Mouse (Mus musculus): Measurements from ENCODE around the gene Fads2.
A peak's percentile ranks its signal among the peaks of the same experiment; 100 is the strongest.

Fads2 gene

DNA sequence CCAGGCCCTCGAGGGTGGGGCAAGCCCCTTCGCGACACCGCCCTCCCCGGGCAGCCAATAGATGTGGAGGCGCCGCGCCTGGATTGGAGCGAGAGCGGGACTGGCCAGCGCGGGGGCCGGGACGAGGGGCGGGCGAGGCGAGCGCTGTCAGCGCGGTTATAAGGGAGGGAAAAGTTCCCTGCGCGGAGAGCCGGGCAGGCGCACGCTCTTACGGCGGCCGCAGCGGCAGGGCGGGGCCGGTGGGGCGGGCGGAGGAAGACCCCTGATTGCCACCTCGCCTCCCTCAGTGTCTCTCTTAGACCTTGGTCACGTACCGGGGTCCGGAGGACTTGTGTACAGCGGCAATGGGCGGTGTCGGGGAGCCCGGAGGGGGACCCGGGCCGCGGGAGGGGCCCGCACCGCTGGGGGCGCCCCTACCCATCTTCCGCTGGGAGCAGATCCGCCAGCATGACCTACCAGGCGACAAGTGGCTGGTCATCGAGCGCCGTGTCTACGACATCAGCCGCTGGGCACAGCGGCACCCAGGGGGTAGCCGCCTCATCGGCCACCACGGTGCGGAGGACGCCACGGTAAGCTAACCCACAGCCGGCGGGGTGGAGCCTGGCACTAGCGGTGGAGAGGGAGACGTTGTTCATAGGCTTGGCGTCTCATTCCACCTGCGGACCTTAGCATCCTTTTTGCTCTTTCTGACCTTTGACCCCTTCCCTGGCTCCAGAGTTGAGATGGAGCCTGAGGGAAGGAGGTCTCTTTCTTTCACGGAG is 60.0 kb downstream of the Fads2 start, which contains the start of gene Fads3:
Fads3 (plus strand) TSS at position 182 of the 761 bp plus-strand sequence.
- peak; percentile 58 to 77 for DNase-seq (ENCODE audit: low spot score in 2 of 2)

DNA sequence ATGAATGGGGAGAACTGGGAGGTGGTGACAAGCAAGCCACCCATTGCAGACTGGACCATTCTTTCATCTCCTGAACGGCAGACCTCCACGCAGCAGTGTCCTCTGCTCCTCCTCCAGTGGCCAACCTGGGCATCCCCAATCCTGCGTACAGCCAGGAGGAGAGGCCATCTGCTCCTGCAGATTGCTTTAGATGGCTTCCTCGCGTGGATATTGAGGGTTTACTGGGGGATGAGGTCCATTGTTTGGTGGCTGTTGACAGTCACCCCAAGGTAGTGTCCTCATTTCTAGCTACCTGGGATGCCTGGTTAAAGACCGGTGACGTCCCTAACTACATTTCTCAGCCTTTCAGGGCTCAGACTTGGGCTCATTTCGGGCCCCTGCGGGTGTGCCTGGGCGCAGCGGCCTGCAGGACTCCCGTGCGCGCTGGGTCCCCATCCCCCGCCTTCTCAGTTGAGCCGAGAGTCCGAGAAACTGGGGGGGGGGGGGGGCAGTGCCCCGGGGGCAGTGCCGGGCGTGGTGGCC is 60.6 kb downstream of the Fads2 start:
- no peak for DNase-seq (ENCODE audit: low spot score in 2 of 2)

DNA sequence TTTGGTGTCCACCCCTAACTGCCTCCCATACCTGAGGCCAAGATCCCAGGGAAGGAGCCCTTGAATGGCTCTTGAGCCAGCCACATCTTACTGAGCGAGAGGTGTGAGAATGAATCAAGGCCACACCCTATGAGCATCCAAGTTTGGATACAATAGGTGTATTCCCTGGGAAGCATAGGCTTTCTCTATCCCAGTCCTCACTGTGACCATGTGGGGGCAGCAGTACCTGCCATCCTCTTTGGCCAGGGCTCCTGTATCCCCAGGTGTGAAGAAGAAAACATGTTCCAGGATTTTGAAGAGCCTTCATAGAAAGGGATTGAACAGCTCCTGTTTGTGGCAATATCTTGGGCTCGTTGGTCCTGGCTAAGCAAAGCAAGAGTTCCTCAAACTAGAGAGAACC is 61.9 kb downstream of the Fads2 start:
- no peak for DNase-seq (ENCODE audit: low spot score in 2 of 2)

DNA sequence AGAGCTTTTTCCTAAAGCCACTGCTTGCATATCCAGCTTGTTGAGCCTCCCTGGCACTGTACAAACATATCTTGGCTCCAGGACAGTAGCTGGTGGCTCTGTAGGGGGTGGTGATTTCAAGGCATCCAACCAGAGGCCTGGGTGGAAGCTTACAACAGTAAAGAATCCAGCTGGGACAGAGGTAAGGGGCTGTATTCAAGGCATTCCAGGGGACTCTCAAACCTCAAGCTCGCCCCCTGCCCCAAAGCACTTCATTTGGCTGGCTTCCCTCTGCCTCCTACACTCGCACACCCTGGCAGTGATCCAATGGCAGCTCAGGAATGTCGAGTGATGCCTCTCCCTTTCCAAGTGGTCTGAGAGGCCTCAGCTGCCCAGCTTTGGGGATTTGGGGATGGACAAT is 62.6 kb downstream of the Fads2 start:
- DNase-seq (ENCODE audit: low spot score in 2 of 2), result no peak

DNA sequence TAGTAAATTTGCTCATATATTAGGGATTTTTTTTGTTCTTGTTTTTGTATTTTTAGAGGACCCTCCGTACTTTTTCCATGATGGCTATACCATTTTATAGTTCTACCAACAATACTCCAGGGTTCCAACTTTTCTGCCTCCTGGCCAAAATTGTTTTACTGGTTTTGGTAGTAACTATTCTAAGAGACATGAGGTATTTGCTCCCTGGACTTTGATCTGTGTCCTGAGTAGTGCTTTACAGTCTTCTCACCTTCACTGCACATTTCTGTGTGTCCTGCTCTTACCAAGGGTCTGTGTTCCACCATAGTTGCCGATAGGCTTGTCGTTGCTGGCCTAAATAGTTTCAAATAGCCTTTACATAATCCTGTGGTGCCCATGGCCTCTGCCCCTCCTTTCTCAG is 63.2 kb downstream of the Fads2 start:
- DNase-seq (ENCODE audit: low spot score in 2 of 2), result no peak

DNA sequence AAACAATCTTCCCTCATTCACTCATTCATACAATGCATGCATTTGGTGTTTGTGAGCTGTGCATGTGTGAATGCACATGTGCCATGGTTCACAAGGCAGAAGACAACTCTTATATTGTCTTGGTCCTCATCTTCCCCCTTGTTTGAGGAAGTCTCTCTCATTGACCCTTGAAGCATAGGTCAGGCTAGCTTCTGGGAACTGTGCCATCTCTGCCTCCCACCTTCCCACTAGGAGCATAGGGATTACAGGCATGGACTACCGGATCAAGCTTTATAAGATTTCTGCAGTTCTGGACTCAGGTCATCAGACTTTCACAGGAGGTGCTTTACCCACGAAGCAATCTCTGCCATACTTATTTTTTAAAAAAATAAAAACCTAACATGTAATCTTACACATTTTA is 64.0 kb downstream of the Fads2 start:
- no peak for DNase-seq (ENCODE audit: low spot score in 2 of 2)

DNA sequence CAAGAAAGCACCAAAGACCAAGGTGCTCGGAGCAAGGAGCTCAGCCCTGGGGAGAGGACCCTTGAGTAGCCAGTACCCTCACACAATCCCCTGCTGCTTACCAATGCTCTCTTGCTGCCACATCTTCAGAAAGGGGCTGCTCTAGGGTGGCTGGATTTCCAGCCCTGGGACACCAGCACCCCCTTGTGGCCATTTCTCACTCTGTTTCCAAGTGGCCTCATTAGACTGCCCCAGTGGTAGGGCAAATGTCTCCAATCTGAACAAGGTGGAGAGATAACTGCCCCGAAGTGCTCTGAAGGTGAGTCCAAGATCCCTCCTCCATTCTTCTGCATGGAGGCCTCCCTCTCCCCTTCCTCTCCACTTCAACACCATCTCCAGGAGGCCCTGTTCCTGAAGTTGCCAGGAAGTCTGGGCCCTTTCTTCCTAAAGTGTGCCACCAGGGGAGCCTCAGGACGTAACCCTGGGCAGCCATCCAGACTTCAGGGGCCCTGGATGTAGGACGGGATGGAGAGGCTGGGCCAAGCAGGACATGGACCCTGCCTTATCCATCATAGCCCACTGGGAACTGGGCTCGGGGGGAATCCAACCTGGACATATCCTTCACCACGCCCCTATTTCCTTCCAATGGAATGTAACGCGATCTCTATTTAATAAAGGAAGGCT is 66.6 kb downstream of the Fads2 start:
- peak in 1 of 2 experiments; percentile 72 for DNase-seq (ENCODE audit: low spot score in 2 of 2)

DNA sequence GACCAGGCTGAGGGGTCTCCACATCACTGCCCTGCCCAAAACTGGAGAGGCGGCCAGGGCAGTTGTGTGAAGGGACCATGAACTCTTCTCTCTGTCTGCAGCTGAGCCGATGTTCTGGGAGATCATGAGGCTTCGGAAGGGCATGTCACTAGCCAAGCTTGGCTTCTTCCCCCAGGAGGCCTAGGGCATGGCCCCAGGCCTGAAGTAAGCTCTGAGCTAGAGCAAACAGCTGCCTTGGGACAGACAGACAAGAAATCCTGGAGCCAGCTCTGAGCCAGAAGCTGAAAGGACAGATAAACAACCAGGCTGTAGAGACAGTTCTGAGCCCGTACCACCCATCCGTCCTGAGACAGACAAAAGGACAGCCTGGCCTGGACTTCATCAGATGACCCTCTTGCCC is 67.2 kb downstream of the Fads2 start:
- DNase-seq (ENCODE audit: low spot score in 2 of 2), result no peak

DNA sequence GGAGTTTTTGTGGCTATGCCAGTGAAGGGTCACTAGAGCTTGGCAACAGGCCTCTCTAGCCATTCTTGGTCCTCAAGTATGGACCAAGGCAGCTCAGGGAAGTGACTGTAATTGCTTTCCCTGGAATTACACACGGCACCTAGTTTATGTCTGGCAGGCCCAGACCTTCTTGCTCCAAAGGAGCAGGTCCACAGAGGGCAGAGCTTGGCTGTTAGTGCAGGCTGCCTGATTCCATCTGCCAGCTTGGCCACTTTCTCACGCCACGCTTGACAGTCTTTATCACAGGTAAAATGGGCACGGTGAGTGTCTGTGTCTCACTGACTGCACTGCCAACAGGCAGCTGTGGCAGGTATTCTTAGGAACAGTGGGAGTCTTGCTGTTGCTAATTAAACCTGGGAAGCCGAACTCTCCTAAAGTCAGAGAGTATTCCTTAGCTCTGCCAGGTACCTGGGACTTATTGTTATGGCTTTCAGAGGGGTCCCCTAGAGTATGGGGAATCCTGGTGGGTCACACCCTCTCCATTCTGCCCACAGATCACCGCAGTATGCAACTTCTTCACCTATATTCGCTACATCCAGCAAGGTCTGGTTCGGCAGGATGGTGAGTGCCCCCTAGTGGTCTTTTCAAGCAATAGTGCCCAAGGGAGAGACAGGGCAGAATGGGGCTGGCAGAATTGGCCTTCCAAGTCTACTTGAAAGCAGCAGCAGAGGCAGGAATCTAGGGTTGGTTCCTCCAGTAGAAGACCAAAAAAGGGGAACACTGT is 68.2 kb downstream of the Fads2 start:
- peak in 1 of 2 experiments; percentile 64 for DNase-seq (ENCODE audit: low spot score in 2 of 2)

DNA sequence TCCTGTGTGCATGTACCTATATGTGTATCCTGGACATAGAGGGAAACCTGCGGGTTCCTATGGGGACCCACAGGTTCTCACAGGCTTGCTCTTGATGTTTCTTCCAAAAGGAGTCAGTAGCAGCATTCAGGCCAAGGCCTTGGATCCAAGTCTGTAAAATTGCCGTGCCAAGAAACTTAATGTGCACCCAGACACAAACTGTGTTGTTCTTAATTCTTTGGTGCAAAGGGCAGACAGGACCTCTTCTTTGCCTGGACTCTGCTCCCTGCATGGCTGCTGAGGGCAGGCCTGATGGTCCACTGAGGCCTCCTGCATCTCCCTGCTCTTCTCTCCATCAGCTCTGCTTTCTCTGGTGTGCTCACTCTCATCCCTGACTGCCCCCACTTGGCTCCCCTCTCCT is 71.8 kb downstream of the Fads2 start:
- no peak for DNase-seq (ENCODE audit: low spot score in 2 of 2)

DNA sequence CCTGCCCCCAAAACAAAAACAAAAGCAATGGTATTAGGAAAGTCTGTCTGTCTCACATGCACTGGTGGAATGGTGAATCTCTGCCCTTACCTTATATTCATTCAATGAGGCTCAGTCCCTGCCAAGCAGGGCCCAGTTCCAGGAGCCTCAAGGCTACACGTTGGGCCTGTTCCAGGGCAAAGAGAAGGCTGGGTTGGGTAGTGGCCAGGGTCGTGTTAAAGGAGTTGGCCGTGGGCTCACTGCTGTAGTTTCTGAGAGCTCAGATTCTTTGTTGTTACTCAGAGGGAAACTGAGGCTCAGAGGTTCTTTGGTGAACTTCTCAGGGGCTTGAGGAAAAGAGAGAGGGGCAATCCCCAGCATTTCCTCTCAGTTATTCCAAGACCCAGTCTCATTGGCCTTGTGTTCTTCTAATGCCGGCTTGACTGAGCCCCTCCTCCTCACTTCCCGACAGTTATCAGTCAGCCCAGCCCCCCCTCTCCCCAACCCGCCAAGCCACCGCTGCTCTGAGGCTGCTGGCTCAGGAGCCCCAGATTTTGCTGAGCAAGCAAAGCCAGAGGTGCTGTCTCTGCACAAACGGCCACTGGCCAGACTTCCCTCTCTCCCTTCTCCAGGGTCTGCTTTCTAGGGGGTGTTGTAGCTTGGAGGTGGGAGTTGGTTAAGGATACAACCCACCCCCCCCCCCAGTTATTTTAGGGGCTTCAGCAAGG is 76.2 kb downstream of the Fads2 start:
- DNase-seq (ENCODE audit: low spot score in 2 of 2), result peak in 1 of 2 experiments; percentile 47

DNA sequence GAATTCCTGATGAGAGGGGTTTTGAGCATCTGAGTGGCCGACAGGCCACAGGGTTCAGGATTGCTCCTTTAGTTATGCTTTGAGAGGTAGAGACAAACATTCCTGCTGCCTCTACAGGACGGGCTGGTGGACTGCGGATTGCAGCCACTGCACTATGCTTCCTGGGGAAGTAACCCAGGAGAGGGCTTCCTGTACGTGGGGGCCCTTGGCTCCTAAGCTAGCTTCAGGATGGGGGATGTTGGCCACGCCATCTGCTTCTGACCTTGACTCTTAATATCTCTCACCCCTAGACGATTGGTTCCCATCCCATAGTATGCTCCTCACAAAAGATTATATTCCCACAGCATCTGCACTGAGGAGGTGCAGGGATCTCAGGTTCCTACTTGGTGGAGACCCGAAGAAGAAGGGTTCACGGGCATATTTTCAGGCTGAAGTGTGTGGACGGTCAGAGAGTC is 78.2 kb downstream of the Fads2 start:
- no peak for DNase-seq (ENCODE audit: low spot score in 2 of 2)

DNA sequence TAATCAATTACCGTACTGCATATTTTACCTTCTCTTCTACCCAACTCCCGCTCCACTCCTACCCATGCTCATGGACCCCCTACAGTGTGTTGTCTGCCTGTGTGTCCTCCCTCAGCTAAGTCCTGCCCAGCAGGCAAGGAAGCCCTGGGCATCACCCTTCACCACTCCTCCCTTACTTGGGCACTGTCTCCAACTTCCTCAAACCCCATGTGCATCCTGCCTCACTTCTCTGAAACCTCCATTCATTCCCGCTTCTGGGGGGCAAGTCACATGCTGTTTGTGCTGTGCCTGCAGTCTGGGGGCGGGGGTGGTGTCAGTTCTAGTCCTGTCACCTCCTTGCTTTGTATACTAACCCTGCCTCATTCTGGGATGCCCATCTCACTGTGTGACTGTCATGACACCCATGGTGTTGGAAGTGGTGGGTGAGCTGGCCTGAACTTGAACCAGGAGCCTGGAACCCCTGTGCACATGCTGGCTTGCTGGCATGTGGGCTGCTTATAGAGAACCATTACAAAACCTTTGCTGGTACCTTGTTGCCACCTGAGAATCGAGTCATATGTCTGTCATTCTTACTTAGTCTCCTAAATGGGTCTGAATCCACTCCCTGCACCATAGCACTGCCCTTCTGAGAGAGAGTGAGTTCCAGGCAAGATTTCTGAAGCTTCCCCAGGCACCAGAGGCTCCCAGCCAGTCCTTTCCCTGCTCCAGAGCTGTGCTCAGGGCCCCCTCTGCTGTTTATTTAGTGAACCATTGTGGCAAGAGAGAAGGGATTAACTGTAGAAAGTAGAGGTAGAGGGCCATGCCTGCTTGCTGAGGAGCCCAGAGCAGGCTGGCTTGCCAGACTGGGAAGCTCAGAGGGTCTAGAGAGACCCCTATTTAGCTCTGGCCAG is 78.9 kb downstream of the Fads2 start:
- DNase-seq (ENCODE audit: low spot score in 2 of 2), result peak; percentile 28 to 58

DNA sequence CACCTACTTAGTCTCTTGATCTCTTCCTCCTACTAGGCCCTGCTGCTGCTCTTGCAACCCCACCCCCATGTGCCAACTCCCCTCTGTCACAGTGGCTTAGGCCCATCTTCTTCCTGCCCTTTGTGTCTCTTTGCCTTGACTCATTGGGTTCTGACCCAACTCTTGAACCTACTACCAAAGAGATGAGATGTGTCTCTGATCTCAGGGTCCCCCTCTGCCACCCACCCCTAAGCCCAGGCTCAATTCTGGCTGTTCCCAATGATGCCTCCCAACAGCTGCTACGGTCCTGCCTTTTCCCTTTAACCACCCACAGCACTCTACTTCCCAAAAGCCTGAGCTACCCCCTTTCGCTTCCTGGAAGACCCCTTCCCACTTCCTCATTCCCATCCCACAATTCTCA is 79.6 kb downstream of the Fads2 start:
- DNase-seq (ENCODE audit: low spot score in 2 of 2), result peak in 1 of 2 experiments; percentile 8

DNA sequence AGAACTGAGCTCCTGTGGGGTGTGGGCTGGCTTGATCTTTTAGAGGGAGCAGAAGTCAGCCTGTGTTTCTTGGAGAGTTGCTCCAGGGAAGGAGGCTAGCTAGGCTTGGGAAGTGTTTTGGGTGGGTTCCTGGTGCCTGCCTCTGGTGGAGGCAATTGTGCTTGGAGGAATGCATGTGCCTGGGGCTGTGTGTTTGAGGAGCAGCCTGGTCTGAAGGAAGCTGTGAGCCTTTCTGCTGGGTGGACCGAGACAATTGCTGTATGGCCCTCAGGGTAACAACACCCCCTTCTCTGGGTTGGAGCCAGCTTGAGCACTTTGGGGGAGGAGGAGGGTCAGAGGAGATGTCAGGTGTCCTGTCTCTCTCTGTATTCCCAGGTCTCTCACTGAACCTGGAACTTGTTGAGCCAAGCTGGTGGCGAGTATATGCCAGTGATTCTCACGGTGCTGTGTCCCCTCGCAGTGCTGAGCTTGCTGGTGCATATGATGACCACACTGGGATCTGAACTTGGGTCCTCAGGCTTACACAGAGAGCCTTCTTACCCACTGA is 82.3 kb downstream of the Fads2 start:
- DNase-seq (ENCODE audit: low spot score in 2 of 2), result no peak

DNA sequence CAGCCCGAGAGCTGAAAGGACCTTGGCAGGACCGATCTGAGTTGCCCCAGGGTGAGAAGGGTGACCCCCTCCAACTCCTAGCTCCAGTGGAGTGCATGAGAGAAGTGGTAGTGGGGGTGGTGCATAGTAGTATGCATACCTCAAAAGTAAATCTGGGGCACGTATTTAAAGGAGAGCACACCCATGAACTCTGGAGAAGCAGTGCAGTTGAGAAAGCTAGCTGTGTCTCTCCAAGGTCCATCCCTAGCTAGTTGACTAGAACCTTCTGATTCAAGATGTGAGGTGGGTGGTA is 83.1 kb downstream of the Fads2 start:
- DNase-seq (ENCODE audit: low spot score in 2 of 2), result no peak

DNA sequence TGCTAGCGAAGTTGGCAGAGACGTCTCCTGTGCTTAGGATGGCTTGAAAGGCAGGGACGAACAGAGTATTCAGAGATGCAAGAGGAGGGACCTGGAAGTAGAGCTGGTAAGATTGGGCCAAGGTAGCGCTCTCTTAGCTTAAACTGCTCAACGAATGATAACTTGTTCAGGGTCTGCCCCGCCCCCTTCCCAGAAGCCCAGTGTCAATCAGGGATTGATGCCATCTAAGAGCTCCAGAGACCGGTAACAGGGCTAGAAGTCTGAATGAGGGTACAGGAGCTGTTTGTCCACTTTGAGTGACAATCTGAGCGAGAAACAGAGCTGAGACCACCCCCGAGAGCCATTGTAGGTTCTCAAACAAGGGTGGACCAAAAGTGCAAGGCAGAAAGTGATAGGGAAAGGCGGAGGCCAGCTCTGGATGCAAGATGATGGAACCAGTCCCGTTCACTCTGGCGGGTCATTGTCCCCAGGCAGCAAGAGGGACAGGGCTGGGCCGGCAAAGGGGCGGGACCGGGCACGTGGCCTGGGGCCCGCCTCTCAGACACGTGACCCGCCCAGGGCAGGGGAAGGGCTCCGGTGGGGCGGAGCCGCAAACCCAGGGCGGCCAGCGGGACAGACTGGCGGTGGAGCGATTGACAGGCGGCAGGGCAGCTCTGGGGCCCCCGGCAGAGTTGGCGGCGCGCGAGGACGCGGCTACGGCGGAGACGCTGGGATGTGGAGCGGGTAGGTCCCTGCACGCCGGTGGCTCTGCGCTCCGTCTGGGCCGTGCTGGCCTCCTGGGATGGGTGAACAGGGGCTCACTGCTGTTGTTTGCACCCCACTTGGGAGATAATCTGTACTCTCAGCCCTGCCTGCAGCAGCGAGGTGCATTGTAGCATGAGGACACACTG is 83.7 kb downstream of the Fads2 start:
- DNase-seq (ENCODE audit: low spot score in 2 of 2), result peak; percentile 75 to 82

DNA sequence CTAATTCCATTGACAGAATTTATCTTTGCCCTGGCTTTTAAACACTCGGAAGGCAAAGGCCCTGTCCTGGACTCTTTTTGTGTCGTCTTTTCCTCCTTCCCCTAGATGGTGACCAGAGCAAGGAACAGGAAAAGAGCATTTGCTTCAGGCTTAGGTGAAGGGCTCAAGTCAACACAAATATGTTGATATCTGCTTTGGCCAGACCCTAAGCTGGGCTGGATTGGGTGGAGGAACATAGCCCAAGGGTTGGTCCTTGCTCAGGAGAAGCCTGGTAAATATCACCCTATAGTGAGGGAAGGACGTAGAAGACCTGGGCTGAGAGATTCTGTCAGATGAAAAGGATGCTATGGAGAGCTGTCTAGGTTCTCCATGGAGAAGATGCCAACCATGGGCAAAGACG is 85.4 kb downstream of the Fads2 start:
- no peak for DNase-seq (ENCODE audit: low spot score in 2 of 2)

DNA sequence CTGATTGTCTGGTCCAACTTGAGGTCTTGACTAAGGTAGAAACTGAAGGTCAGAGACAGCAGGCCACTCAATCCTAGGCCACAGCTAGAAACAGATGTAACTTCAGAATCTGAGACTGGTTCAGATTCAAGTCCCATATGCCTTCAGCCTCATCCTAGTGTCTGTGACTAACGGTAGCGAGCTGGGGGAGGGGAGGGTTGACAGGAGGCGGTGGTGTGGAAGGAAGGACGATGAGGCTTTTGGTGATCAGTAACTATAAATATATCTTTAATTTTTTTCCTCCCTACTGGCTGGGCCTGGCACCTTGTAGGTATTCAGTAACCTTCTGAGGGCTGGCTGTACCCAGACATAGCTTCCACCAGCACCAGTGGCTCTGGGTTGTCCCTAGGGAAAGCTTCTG is 86.1 kb downstream of the Fads2 start:
- DNase-seq (ENCODE audit: low spot score in 2 of 2), result no peak

DNA sequence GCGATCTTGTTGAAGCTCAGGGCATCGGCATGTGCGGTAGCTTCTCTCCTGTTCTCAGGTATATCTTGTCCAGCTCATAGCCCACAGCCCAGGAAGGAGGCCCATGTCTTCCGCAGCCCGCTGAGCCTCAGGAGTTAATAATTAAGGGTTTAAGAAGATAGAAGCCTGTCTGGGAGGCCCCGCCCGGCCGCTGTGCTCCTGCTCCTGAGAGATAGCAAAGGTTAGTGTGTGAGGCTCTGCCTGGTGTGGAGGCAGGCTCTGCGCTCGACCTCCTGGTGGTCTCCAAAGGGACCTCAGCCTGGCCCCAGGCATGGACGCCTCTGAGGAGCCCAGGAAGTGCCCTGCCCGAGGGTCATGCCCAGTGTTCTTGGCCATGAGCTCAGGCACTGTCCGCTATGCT is 86.7 kb downstream of the Fads2 start:
- no peak for DNase-seq (ENCODE audit: low spot score in 2 of 2)

Data from frontal cortex, postnatal 10 days (tissue).